Mouse (Mus musculus): ENCODE data around the gene Cdhr3. TPM values are rescaled to one million over a fixed set of nuclear protein-coding genes. Genes with fewer than 3 reads are reported as not detected.

Cdhr3 gene
- total and polyA plus RNA-seq, 3 experiments, result not detected

GRCm38 (mm10) chr12:33009206-33009966 is 83.3 kb downstream of the Cdhr3 start:
- no peaks in the 10 kb centered on the region for H3K36me3 ChIP-seq (ENCODE audit: control insufficient read depth in 1 of 2, insufficient read depth in 2 of 2, low read length in 2 of 2)
- H3K27ac ChIP-seq (ENCODE audit: control insufficient read depth, low read depth, low read length), result no peak overlapping the region
- no peaks in the 10 kb centered on the region for H3K4me1 ChIP-seq (ENCODE audit: control insufficient read depth in 1 of 2, insufficient read depth in 2 of 2, low read length in 2 of 2)
- no peaks in the 10 kb centered on the region for H3K79me2 ChIP-seq (ENCODE audit: control insufficient read depth, insufficient read depth, low read length, poor library complexity)
- H3K9me3 ChIP-seq (replicated peaks; ENCODE audit: insufficient read depth, low read length), result no peaks in the 10 kb centered on the region
- H3K9ac ChIP-seq (ENCODE audit: control insufficient read depth, low read depth, low read length, poor library complexity, severe bottlenecking), result no peak overlapping the region
- H3K4me3 ChIP-seq (ENCODE audit: control insufficient read depth in 1 of 2, insufficient read depth in 1 of 2, low read depth in 2 of 2, low read length in 2 of 2), result no peak overlapping the region
- TF ChIP-seq NELFE (IDR thresholded peaks at IDR 0.05; ENCODE audit: low read depth, low read length), result no peak
- no peak for TF ChIP-seq MYC (IDR thresholded peaks at IDR 0.05; ENCODE audit: low read depth, low read length)
- H3K27me3 ChIP-seq (ENCODE audit: control insufficient read depth in 1 of 2, insufficient read depth in 2 of 2, low read length in 2 of 2), result peaks cover 2 to 10% of the 10 kb centered on the region in 2 experiments
- no peak for DNase-seq (ENCODE audit: low read depth, low spot score)

- H3K27me3 ChIP-seq (ENCODE audit: control insufficient read depth in 1 of 2, insufficient read depth in 2 of 2, low read length in 2 of 2), result peaks cover 5 to 10% of the 10 kb centered on the region in 2 experiments
- no peaks in the 10 kb centered on the region for H3K4me1 ChIP-seq (ENCODE audit: control insufficient read depth in 1 of 2, insufficient read depth in 2 of 2, low read length in 2 of 2)
- H3K4me3 ChIP-seq (ENCODE audit: control insufficient read depth in 1 of 2, insufficient read depth in 1 of 2, low read depth in 2 of 2, low read length in 2 of 2), result no peak overlapping the region
- no peaks in the 10 kb centered on the region for H3K79me2 ChIP-seq (ENCODE audit: control insufficient read depth, insufficient read depth, low read length, poor library complexity)
- DNase-seq (ENCODE audit: low read depth, low spot score), result no peak
- no peak overlapping the region for H3K27ac ChIP-seq (ENCODE audit: control insufficient read depth, low read depth, low read length)
- no peaks in the 10 kb centered on the region for H3K36me3 ChIP-seq (ENCODE audit: control insufficient read depth in 1 of 2, insufficient read depth in 2 of 2, low read length in 2 of 2)
- H3K9ac ChIP-seq (ENCODE audit: control insufficient read depth, low read depth, low read length, poor library complexity, severe bottlenecking), result no peak overlapping the region
- TF ChIP-seq SIN3A (IDR thresholded peaks at IDR 0.05; ENCODE audit: low read length) (no peak), KAT2A (conservative IDR thresholded peaks at IDR 0.05; ENCODE audit: low read depth, low read length) (no peak), MAFK (IDR thresholded peaks at IDR 0.05; ENCODE audit: borderline replicate concordance, low read depth, low read length) (no peak), NRF1 (IDR thresholded peaks at IDR 0.05; ENCODE audit: insufficient read depth, low read depth, low read length, poor library complexity, severe bottlenecking) (no peak), ZC3H11A (IDR thresholded peaks at IDR 0.05; ENCODE audit: low read depth, low read length) (no peak), CHD2 (IDR thresholded peaks at IDR 0.05; ENCODE audit: low read length) (no peak), MAX (IDR thresholded peaks at IDR 0.05; ENCODE audit: low read length) (no peak)
- H3K9me3 ChIP-seq (replicated peaks; ENCODE audit: insufficient read depth, low read length), result no peaks in the 10 kb centered on the region
Measured at GRCm38 (mm10) chr12:33008305-33009110, 84.2 kb downstream of the Cdhr3 start.

GRCm38 (mm10) chr12:33007176-33007575 is 85.5 kb downstream of the Cdhr3 start:
- DNase-seq (ENCODE audit: low read depth, low spot score), result no peak
- H3K9me3 ChIP-seq (replicated peaks; ENCODE audit: insufficient read depth, low read length), result no peaks in the 10 kb centered on the region
- H3K27ac ChIP-seq (ENCODE audit: control insufficient read depth, low read depth, low read length), result no peak overlapping the region
- H3K27me3 ChIP-seq (ENCODE audit: control insufficient read depth in 1 of 2, insufficient read depth in 2 of 2, low read length in 2 of 2), result peaks cover 3 to 13% of the 10 kb centered on the region in 2 experiments
- no peak overlapping the region for H3K9ac ChIP-seq (ENCODE audit: control insufficient read depth, low read depth, low read length, poor library complexity, severe bottlenecking)
- TF ChIP-seq ZMIZ1 (IDR thresholded peaks at IDR 0.05; ENCODE audit: low read depth, low read length) (no peak), NELFE (IDR thresholded peaks at IDR 0.05; ENCODE audit: low read depth, low read length) (no peak), EP300 (IDR thresholded peaks at IDR 0.05; ENCODE audit: low read depth in 1 of 2, low read length in 2 of 2) (no peak), TCF12 (IDR thresholded peaks at IDR 0.05; ENCODE audit: low read depth, low read length) (no peak), ZNF384 (IDR thresholded peaks at IDR 0.05; ENCODE audit: low read depth, low read length) (no peak), SIN3A (IDR thresholded peaks at IDR 0.05; ENCODE audit: low read length) (no peak), CHD1 (IDR thresholded peaks at IDR 0.05; ENCODE audit: low read depth, low read length) (no peak), MAX (IDR thresholded peaks at IDR 0.05; ENCODE audit: low read length) (no peak), MAZ (IDR thresholded peaks at IDR 0.05; ENCODE audit: low read depth, low read length) (no peak), MXI1 (IDR thresholded peaks at IDR 0.05; ENCODE audit: low read depth, low read length) (no peak), MAFK (IDR thresholded peaks at IDR 0.05; ENCODE audit: borderline replicate concordance, low read depth, low read length) (no peak)
- H3K79me2 ChIP-seq (ENCODE audit: control insufficient read depth, insufficient read depth, low read length, poor library complexity), result no peaks in the 10 kb centered on the region
- H3K4me3 ChIP-seq (ENCODE audit: control insufficient read depth in 1 of 2, insufficient read depth in 1 of 2, low read depth in 2 of 2, low read length in 2 of 2), result no peak overlapping the region
- H3K36me3 ChIP-seq (ENCODE audit: control insufficient read depth in 1 of 2, insufficient read depth in 2 of 2, low read length in 2 of 2), result no peaks in the 10 kb centered on the region
- H3K4me1 ChIP-seq (ENCODE audit: control insufficient read depth in 1 of 2, insufficient read depth in 2 of 2, low read length in 2 of 2), result no peaks in the 10 kb centered on the region

All from MEL (cell line).